Mouse (Mus musculus): ENCODE data around the gene Orc2. TPM values are rescaled to one million over a fixed set of nuclear protein-coding genes. Genes with fewer than 3 reads are reported as not detected.
A peak's percentile ranks its signal among the peaks of the same experiment; 100 is the strongest.

The Orc2 gene
- polyA plus RNA-seq, 1 experiment from 2014 or later, result 62.2 TPM

GRCm38 (mm10) chr1:58422879-58423278, 82.0 kb downstream of the Orc2 start:
- Histone ChIP-seq H3K4me2 (peak overlapping the region; percentile 75), H3K27ac (peak overlapping the region; percentile 99), H3K4me3 (peak overlapping the region; percentile 84), H3K9me3 (replicated peaks) (no peaks in the 10 kb centered on the region), H3K36me3 (peaks cover 39% of the 10 kb centered on the region), H3K9ac (peak overlapping the region; percentile 100), H3K27me3 (replicated peaks) (no peaks in the 10 kb centered on the region), H3K4me1 (peaks cover 40% of the 10 kb centered on the region)
- peak; percentile 74 for ATAC-seq
- 5% methylated on average over 13 of the region's 13 CpGs for WGBS (ENCODE audit: insufficient replicate concordance)

GRCm38 (mm10) chr1:58420961-58421360, 83.9 kb downstream of the Orc2 start:
- Histone ChIP-seq H3K9me3 (replicated peaks) (no peaks in the 10 kb centered on the region), H3K36me3 (peaks cover 58% of the 10 kb centered on the region), H3K4me1 (peaks cover 40% of the 10 kb centered on the region), H3K9ac (no peak overlapping the region), H3K27ac (no peak overlapping the region), H3K4me3 (peak overlapping the region; percentile 84; the same call in 1 of the 2 replicates), H3K27me3 (replicated peaks) (no peaks in the 10 kb centered on the region), H3K4me2 (peak overlapping the region; percentile 75)
- 76% methylated on average over 7 of the region's 7 CpGs for WGBS (ENCODE audit: insufficient replicate concordance)
- ATAC-seq, result no peak

GRCm38 (mm10) chr1:58420032-58420431, 84.9 kb downstream of the Orc2 start:
- no peak overlapping the region for H3K4me3 ChIP-seq
- H3K27me3 ChIP-seq (replicated peaks), result no peaks in the 10 kb centered on the region
- H3K36me3 ChIP-seq, result peaks cover 66% of the 10 kb centered on the region
- peaks cover 38% of the 10 kb centered on the region for H3K4me1 ChIP-seq
- H3K27ac ChIP-seq, result no peak overlapping the region
- H3K9ac ChIP-seq, result no peak overlapping the region
- H3K4me2 ChIP-seq, result no peak overlapping the region
- WGBS (ENCODE audit: insufficient replicate concordance), result 80% methylated on average over 10 of the region's 10 CpGs
- ATAC-seq, result no peak
- H3K9me3 ChIP-seq (replicated peaks), result no peaks in the 10 kb centered on the region

- no peaks in the 10 kb centered on the region for H3K27me3 ChIP-seq (replicated peaks)
- 83% methylated on average over 2 of the region's 2 CpGs for WGBS (ENCODE audit: insufficient replicate concordance)
- no peak overlapping the region for H3K9ac ChIP-seq
- no peak overlapping the region for H3K4me2 ChIP-seq
- no peak for ATAC-seq
- peaks cover 91% of the 10 kb centered on the region for H3K36me3 ChIP-seq
- no peaks in the 10 kb centered on the region for H3K9me3 ChIP-seq (replicated peaks)
- peaks cover 11% of the 10 kb centered on the region for H3K4me1 ChIP-seq
- no peak overlapping the region for H3K27ac ChIP-seq
- H3K4me3 ChIP-seq, result no peak overlapping the region
Observed at GRCm38 (mm10) chr1:58416048-58416447, 88.9 kb downstream of the Orc2 start.

DNA sequence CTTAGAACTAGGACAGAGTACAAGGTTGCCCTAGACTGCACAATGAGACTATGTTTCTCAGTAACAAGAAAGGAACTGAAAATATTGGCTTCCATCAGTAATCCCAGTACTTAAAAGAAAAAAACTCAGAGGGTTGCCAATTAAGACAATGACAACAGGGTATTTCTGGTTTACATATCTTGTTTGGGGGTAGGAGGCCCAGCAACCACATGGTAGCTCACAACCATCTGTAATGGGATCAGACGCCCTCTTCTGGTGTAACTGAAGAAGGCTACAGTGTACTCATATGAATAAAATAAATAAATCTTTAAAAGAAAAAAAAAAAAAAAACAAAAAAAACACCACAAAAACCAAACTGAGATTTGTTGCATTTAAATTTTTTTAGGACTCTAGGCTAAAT, 89.5 kb downstream of the Orc2 start:
- WGBS (ENCODE audit: insufficient replicate concordance), result 16% methylated on average over 1 of the region's 1 CpGs
- Histone ChIP-seq H3K36me3 (peaks cover 94% of the 10 kb centered on the region), H3K4me3 (no peak overlapping the region), H3K27ac (no peak overlapping the region), H3K27me3 (replicated peaks) (no peaks in the 10 kb centered on the region), H3K4me2 (no peak overlapping the region), H3K9ac (no peak overlapping the region), H3K9me3 (replicated peaks) (no peaks in the 10 kb centered on the region), H3K4me1 (peaks cover 8% of the 10 kb centered on the region; the same call in 1 of the 2 replicates)
- no peak for ATAC-seq

Other genes with a start within 250 kb of the Orc2 start
- gene Aox2, start 226.8 kb downstream of the Orc2 start, polyA plus RNA-seq (2016; fragmentation: Nextera tagmentation; extraction: Ambion mirVana), result not detected in 2 replicates
- gene Bzw1, start 112.2 kb downstream of the Orc2 start, polyA plus RNA-seq (2016; fragmentation: Nextera tagmentation; extraction: Ambion mirVana), result 225 and 229 TPM in 2 replicates
- 96.2 and 96.4 TPM in 2 replicates for gene Clk1, start 81.0 kb downstream of the Orc2 start, polyA plus RNA-seq (2016; fragmentation: Nextera tagmentation; extraction: Ambion mirVana)
- gene Nif3l1, start 60.0 kb downstream of the Orc2 start, polyA plus RNA-seq (2016; fragmentation: Nextera tagmentation; extraction: Ambion mirVana), result 25.2 TPM in 2 replicates
- gene Ppil3, start 59.6 kb downstream of the Orc2 start, polyA plus RNA-seq (2016; fragmentation: Nextera tagmentation; extraction: Ambion mirVana), result 34.0 and 39.9 TPM in 2 replicates
- 5.2 and 5.7 TPM in 2 replicates for gene Fam126b, start 81.2 kb upstream of the Orc2 start, polyA plus RNA-seq (2016; fragmentation: Nextera tagmentation; extraction: Ambion mirVana)
- 128 and 143 TPM in 2 replicates for gene Ndufb3, start 81.3 kb upstream of the Orc2 start, polyA plus RNA-seq (2016; fragmentation: Nextera tagmentation; extraction: Ambion mirVana)
- gene Als2cr12, start 190.9 kb upstream of the Orc2 start, polyA plus RNA-seq (2016; fragmentation: Nextera tagmentation; extraction: Ambion mirVana), result not detected in 2 replicates
- 17.1 and 19.0 TPM in 2 replicates for gene Cflar, start 206.4 kb upstream of the Orc2 start, polyA plus RNA-seq (2016; fragmentation: Nextera tagmentation; extraction: Ambion mirVana)